Comparison of ENCODE assay signal across 14 mouse cellular contexts in genomic region chr4:149246578-149247155, GRCm38 (mm10).
DNase-seq lines count a peak whose midpoint lies in the region; ATAC-seq and TF ChIP-seq lines count a peak whose summit lies in the region.
"Had no signal": no experiment of that assay in that cellular context is flagged by ENCODE, and none has a peak within 500 bp of the region (broad histone marks: within the 10 kb centered on the region; RNA-seq: fewer than 3 reads in every experiment).

No protein-coding gene starts in this region.

- H3K27me3 ChIP-seq in forebrain, postnatal 0 days (ENCODE audit: insufficient read depth, low read length), result no peaks in the 10 kb centered on the region
- H3K27me3 ChIP-seq in midbrain, embryonic 11.5 days (ENCODE audit: control insufficient read depth, insufficient read depth, low read length), result no peaks in the 10 kb centered on the region
- H3K27me3 ChIP-seq in liver, embryonic 11.5 days (replicated peaks; ENCODE audit: control insufficient read depth, insufficient read depth, low read length), result no peaks in the 10 kb centered on the region
- H3K27me3 ChIP-seq in heart, embryonic 12.5 days (replicated peaks), result no peaks in the 10 kb centered on the region
- H3K27me3 ChIP-seq: liver, embryonic 13.5 days had no signal

- 13% methylated on average over 7 of the region's 7 CpGs for WGBS in forebrain, postnatal 0 days
- 49% methylated on average over 7 of the region's 7 CpGs for WGBS in midbrain, embryonic 11.5 days
- 67% methylated on average over 7 of the region's 7 CpGs for WGBS in olfactory bulb, adult 2 months
- 79% methylated on average over 7 of the region's 7 CpGs for WGBS in liver, embryonic 11.5 days
- 82% methylated on average over 7 of the region's 7 CpGs for WGBS in heart, embryonic 12.5 days

- no peak overlapping the region for H3K4me2 ChIP-seq in forebrain, postnatal 0 days (ENCODE audit: low read depth)
- peak overlapping the region; percentile 19; the same call in 1 of the 2 replicates for H3K4me2 ChIP-seq in midbrain, embryonic 11.5 days
- no peak overlapping the region for H3K4me2 ChIP-seq in liver, embryonic 11.5 days
- no peak overlapping the region for H3K4me2 ChIP-seq in heart, embryonic 12.5 days
- H3K4me2 ChIP-seq: liver, embryonic 13.5 days had no signal

- H3K36me3 ChIP-seq in forebrain, postnatal 0 days (ENCODE audit: insufficient read depth), result peaks cover 54% of the 10 kb centered on the region
- H3K36me3 ChIP-seq in midbrain, embryonic 11.5 days (ENCODE audit: control insufficient read depth, insufficient read depth, low read length), result peaks cover 13% of the 10 kb centered on the region
- peaks cover 12% of the 10 kb centered on the region; the same call in 1 of the 2 replicates for H3K36me3 ChIP-seq in liver, embryonic 11.5 days (ENCODE audit: control insufficient read depth, insufficient read depth, low read length)
- H3K36me3 ChIP-seq in heart, embryonic 12.5 days, result peaks cover 76% of the 10 kb centered on the region

- no peaks in the 10 kb centered on the region for H3K4me1 ChIP-seq in forebrain, postnatal 0 days (ENCODE audit: insufficient read depth)
- H3K4me1 ChIP-seq in midbrain, embryonic 11.5 days (ENCODE audit: control insufficient read depth, insufficient read depth, low read length), result peaks cover 17% of the 10 kb centered on the region
- H3K4me1 ChIP-seq in olfactory bulb, adult 2 months (ENCODE audit: control insufficient read depth, insufficient read depth, low read length), result peaks cover 3% of the 10 kb centered on the region; the same call in 1 of the 2 replicates
- no peaks in the 10 kb centered on the region for H3K4me1 ChIP-seq in liver, embryonic 11.5 days (replicated peaks; ENCODE audit: control insufficient read depth, insufficient read depth, low read length)
- H3K4me1 ChIP-seq in heart, embryonic 12.5 days (replicated peaks), result no peaks in the 10 kb centered on the region
- H3K4me1 ChIP-seq: embryonic facial prominence, embryonic 10.5 days; liver, embryonic 13.5 days had no signal

- H3K9ac ChIP-seq in forebrain, postnatal 0 days, result no peak overlapping the region
- peak overlapping the region; percentile 51 for H3K9ac ChIP-seq in midbrain, embryonic 11.5 days (ENCODE audit: low read length)
- no peak overlapping the region for H3K9ac ChIP-seq in liver, embryonic 11.5 days (ENCODE audit: low read depth, low read length)
- H3K9ac ChIP-seq in heart, embryonic 12.5 days, result no peak overlapping the region
- H3K9ac ChIP-seq: liver, embryonic 13.5 days had no signal

- TF ChIP-seq CTCF in layer of hippocampus, adult 2 months (conservative IDR thresholded peaks at IDR 0.05), result no peak
- TF ChIP-seq CTCF in forebrain, postnatal 0 days (IDR thresholded peaks at IDR 0.05; ENCODE audit: low read depth), result no peak
- TF ChIP-seq CTCF in olfactory bulb, adult 2 months (IDR thresholded peaks at IDR 0.05; ENCODE audit: insufficient read depth, low read depth, low read length), result no peak

- TF ChIP-seq POLR2A in olfactory bulb, adult 2 months (IDR thresholded peaks at IDR 0.05; ENCODE audit: insufficient read depth, low read depth, low read length), result no peak

- ATAC-seq in forebrain, postnatal 0 days, result peak; percentile 58
- ATAC-seq in midbrain, embryonic 11.5 days (ENCODE audit: low FRiP score), result 0 out of 2 replicates have a peak, but pooled peaks have one; percentile 42
- no peak for ATAC-seq in liver, embryonic 11.5 days (replicated peaks; ENCODE audit: low FRiP score)
- no peak for ATAC-seq in heart, embryonic 12.5 days (ENCODE audit: insufficient number of reproducible peaks, low FRiP score)
- ATAC-seq: intestine, embryonic 16.5 days had no signal

- H3K4me3 ChIP-seq in layer of hippocampus, adult 2 months, result peak overlapping the region; percentile 17; the same call in 1 of the 2 replicates
- H3K4me3 ChIP-seq in forebrain, postnatal 0 days (ENCODE audit: low read depth, low read length), result no peak overlapping the region
- no peak overlapping the region for H3K4me3 ChIP-seq in midbrain, embryonic 11.5 days (ENCODE audit: low read depth, low read length)
- H3K4me3 ChIP-seq in olfactory bulb, adult 2 months (ENCODE audit: insufficient read depth, low read depth, low read length), result no peak overlapping the region
- no peak overlapping the region for H3K4me3 ChIP-seq in liver, embryonic 11.5 days (ENCODE audit: low read depth, low read length)
- H3K4me3 ChIP-seq in heart, embryonic 12.5 days, result no peak overlapping the region
- H3K4me3 ChIP-seq: embryonic facial prominence, embryonic 10.5 days; liver, embryonic 13.5 days had no signal

- no peaks in the 10 kb centered on the region for H3K9me3 ChIP-seq in forebrain, postnatal 0 days (ENCODE audit: low read length)
- H3K9me3 ChIP-seq in midbrain, embryonic 11.5 days (ENCODE audit: control insufficient read depth, low read length), result no peaks in the 10 kb centered on the region
- H3K9me3 ChIP-seq in liver, embryonic 11.5 days (ENCODE audit: control insufficient read depth, low read length), result no peaks in the 10 kb centered on the region
- no peaks in the 10 kb centered on the region for H3K9me3 ChIP-seq in heart, embryonic 12.5 days (replicated peaks)
- H3K9me3 ChIP-seq: embryonic facial prominence, embryonic 10.5 days; liver, embryonic 13.5 days had no signal

- DNase-seq in layer of hippocampus, adult 2 months (ENCODE audit: low spot score in 2 of 2), result no peak
- no peak for DNase-seq in layer of hippocampus, adult 9-10 months (ENCODE audit: low spot score)
- peak; percentile 55 for DNase-seq in forebrain, postnatal 0 days
- DNase-seq in midbrain, embryonic 11.5 days (ENCODE audit: low spot score, missing footprints), result no peak
- DNase-seq in ovary, postnatal 36 days (ENCODE audit: low spot score), result no peak
- no peak for DNase-seq in liver, embryonic 11.5 days (ENCODE audit: low spot score)
- DNase-seq: B cell, adult 2 months; kidney, postnatal 25 days; liver, embryonic 13.5 days; lung, postnatal 36 days had no signal

- peak overlapping the region; percentile 81 for H3K27ac ChIP-seq in layer of hippocampus, adult 2 months
- peak overlapping the region; percentile 80 for H3K27ac ChIP-seq in forebrain, postnatal 0 days (ENCODE audit: low read depth, low read length)
- peak overlapping the region; percentile 88 for H3K27ac ChIP-seq in midbrain, embryonic 11.5 days (ENCODE audit: low read depth, low read length)
- H3K27ac ChIP-seq in olfactory bulb, adult 2 months (ENCODE audit: insufficient read depth, low read depth, low read length), result peak overlapping the region; percentile 24
- H3K27ac ChIP-seq in liver, embryonic 11.5 days (ENCODE audit: low read depth, low read length), result no peak overlapping the region
- no peak overlapping the region for H3K27ac ChIP-seq in heart, embryonic 12.5 days (ENCODE audit: poor library complexity, severe bottlenecking)
- H3K27ac ChIP-seq: embryonic facial prominence, embryonic 10.5 days; liver, embryonic 13.5 days had no signal

Comparison
In these comparisons a context has a peak if more than half of its experiments do, and no peak if none do; other contexts are left out.
1. H3K27ac ChIP-seq: peak in layer of hippocampus, adult 2 months (single experiment), forebrain, postnatal 0 days (single experiment), midbrain, embryonic 11.5 days (single experiment) and olfactory bulb, adult 2 months (single experiment); none in liver, embryonic 11.5 days (single experiment) and heart, embryonic 12.5 days (single experiment).
2. ATAC-seq: peak in forebrain, postnatal 0 days (single experiment) and midbrain, embryonic 11.5 days (single experiment); none in liver, embryonic 11.5 days (single experiment) and heart, embryonic 12.5 days (single experiment).